Mouse (Mus musculus) lung, embryonic 15.5 days (tissue): ENCODE data around the gene Tef. TPM values are rescaled to one million over a fixed set of nuclear protein-coding genes. Genes with fewer than 3 reads are reported as not detected.

ENCODE experiments used
- ATAC-seq: fragments of 200-750 bp; cut with Nextera tagmentation; 2 replicates; pipeline ENCODE4 v1.8.0; 2017; ENCODE audit warnings: moderate number of reproducible peaks, borderline replicate concordance; ENCODE audit not compliant: low FRiP score, low TSS enrichment; ENCODE audit errors: extremely low read depth
- H3K27ac ChIP-seq: fragments of 300-500 bp; sonication (generic); 2 replicates; pipeline ENCODE4 v1.5.1; 2015; ENCODE audit warnings: moderate library complexity, mild to moderate bottlenecking, inconsistent platforms
- H3K27me3 ChIP-seq: fragments of 300-500 bp; sonication (generic); 2 replicates; pipeline ENCODE4 v1.6.1; 2015; ENCODE audit warnings: inconsistent platforms
- H3K36me3 ChIP-seq: fragments of 300-500 bp; sonication (generic); 2 replicates; pipeline ENCODE4 v1.6.1; 2015; ENCODE audit warnings: inconsistent platforms
- H3K4me1 ChIP-seq: fragments of 300-500 bp; sonication (generic); 2 replicates; pipeline ENCODE4 v1.6.1; 2015; ENCODE audit warnings: inconsistent platforms
- H3K4me2 ChIP-seq: fragments of 300-500 bp; sonication (generic); 2 replicates; pipeline ENCODE4 v1.6.1; 2015; ENCODE audit warnings: inconsistent platforms, mild to moderate bottlenecking, moderate library complexity
- H3K4me3 ChIP-seq: fragments of 300-500 bp; sonication (generic); 2 replicates; pipeline ENCODE4 v1.5.1; 2015; ENCODE audit warnings: mild to moderate bottlenecking, inconsistent platforms
- H3K9ac ChIP-seq: fragments of 300-500 bp; sonication (generic); 2 replicates; pipeline ENCODE4 v1.6.1; 2015; ENCODE audit warnings: inconsistent platforms
- H3K9me3 ChIP-seq: fragments of 300-500 bp; sonication (generic); 2 replicates; pipeline ENCODE4 v1.6.1; 2016; ENCODE audit warnings: inconsistent platforms
- WGBS: fragments of 180-500 bp; shearing (Covaris S2); methylation state at CpG from one replicate; pipeline ENCODE4 v1.1.7; 2015; 5-methylcytosine and 5-hydroxymethylcytosine counted together
- polyA plus RNA-seq: library from polyadenylated mRNA; unstranded; fragments of >200 nt; fragmentation: Nextera tagmentation; extraction: Ambion mirVana; gene quantifications from 2 replicates; pipeline ENCODE4 v1.2.1, GENCODE M21; 2015

Gene Tef
- polyA plus RNA-seq, 1 experiment from 2014 or later = 31.4 TPM

DNA sequence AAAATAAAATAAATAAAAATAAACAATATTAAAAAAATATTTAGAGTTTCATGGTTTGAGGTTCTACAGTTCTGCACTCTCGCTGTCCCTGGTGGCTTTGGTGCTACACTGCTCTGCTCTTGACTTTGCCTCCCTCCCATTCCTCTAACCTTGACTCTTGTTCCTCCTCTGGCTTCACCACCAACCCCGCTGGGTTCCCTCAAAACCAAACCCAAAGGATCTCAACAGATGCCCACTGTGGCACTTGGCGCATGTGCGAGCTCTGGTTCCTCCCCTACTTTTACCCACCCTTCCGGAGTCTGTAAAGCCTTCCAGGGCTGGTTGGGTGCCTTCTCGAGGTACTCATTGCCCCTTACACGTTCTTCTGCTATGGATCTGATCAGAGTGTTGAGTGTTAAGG, 40.1 kb downstream of the Tef start:
- Histone ChIP-seq H3K4me2 (no peak overlapping the region), H3K9me3 (no peaks in the 10 kb centered on the region), H3K27ac (no peak overlapping the region), H3K9ac (no peak overlapping the region), H3K4me3 (no peak overlapping the region), H3K4me1 (peaks cover 21% of the 10 kb centered on the region), H3K36me3 (peaks cover 2% of the 10 kb centered on the region; the same call in 1 of the 2 replicates), H3K27me3 (no peaks in the 10 kb centered on the region)
- no peak for ATAC-seq
- WGBS = 79% methylated on average over 7 of the region's 7 CpGs

- Histone ChIP-seq H3K9ac (no peak overlapping the region), H3K27me3 (no peaks in the 10 kb centered on the region), H3K36me3 (peaks cover 22% of the 10 kb centered on the region), H3K4me1 (peaks cover under 1% of the 10 kb centered on the region; the same call in 1 of the 2 replicates), H3K4me2 (no peak overlapping the region), H3K9me3 (no peaks in the 10 kb centered on the region), H3K4me3 (no peak overlapping the region), H3K27ac (no peak overlapping the region)
- no peak for ATAC-seq
- WGBS = 79% methylated on average over 5 of the region's 5 CpGs
Observed at GRCm38 (mm10) chr15:81845033-81845625, 42.9 kb downstream of the Tef start.

GRCm38 (mm10) chr15:81845724-81846123, 43.5 kb downstream of the Tef start:
- H3K4me1 ChIP-seq = no peaks in the 10 kb centered on the region
- H3K9ac ChIP-seq = no peak overlapping the region
- ATAC-seq = no peak
- H3K27me3 ChIP-seq = no peaks in the 10 kb centered on the region
- no peak overlapping the region for H3K27ac ChIP-seq
- H3K4me2 ChIP-seq = no peak overlapping the region
- H3K9me3 ChIP-seq = no peaks in the 10 kb centered on the region
- H3K4me3 ChIP-seq = no peak overlapping the region
- peaks cover 28% of the 10 kb centered on the region for H3K36me3 ChIP-seq
- WGBS = 34% methylated on average over 4 of the region's 4 CpGs

DNA sequence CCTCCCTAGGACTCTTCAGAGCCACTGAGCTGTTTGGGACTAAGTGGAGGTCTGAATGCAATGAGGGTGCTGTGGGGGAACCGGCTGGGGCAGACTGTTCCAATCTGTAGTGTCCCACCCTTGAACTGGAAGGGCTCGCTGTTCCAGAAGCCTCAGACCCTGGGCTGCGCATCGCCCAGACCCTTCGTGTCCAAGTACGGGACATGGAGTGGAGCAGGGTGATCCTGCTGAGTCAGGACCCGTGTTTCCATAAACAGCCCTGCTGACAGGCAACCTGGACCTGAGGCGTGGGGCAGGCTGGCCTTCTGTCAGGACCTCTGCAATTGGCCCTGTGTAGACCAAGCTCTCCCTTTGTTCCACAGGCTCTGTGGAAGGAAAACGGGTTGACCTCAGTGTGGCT, 44.5 kb downstream of the Tef start:
- Histone ChIP-seq H3K27me3 (no peaks in the 10 kb centered on the region), H3K9ac (no peak overlapping the region), H3K4me3 (no peak overlapping the region), H3K9me3 (no peaks in the 10 kb centered on the region), H3K4me1 (no peaks in the 10 kb centered on the region), H3K27ac (no peak overlapping the region), H3K4me2 (no peak overlapping the region), H3K36me3 (peaks cover 38% of the 10 kb centered on the region)
- WGBS = 81% methylated on average over 9 of the region's 9 CpGs
- ATAC-seq = no peak

- 77% methylated on average over 4 of the region's 4 CpGs for WGBS
- Histone ChIP-seq H3K27me3 (no peaks in the 10 kb centered on the region), H3K4me3 (no peak overlapping the region), H3K9me3 (no peaks in the 10 kb centered on the region), H3K27ac (no peak overlapping the region), H3K4me2 (no peak overlapping the region), H3K36me3 (peaks cover 42% of the 10 kb centered on the region), H3K9ac (no peak overlapping the region), H3K4me1 (no peaks in the 10 kb centered on the region)
- no peak for ATAC-seq
Observed at GRCm38 (mm10) chr15:81847161-81847560, 44.9 kb downstream of the Tef start.

- no peak overlapping the region for H3K4me2 ChIP-seq
- H3K9me3 ChIP-seq = no peaks in the 10 kb centered on the region
- H3K27ac ChIP-seq = no peak overlapping the region
- H3K36me3 ChIP-seq = peaks cover 44% of the 10 kb centered on the region
- no peak overlapping the region for H3K4me3 ChIP-seq
- H3K4me1 ChIP-seq = no peaks in the 10 kb centered on the region
- no peak overlapping the region for H3K9ac ChIP-seq
- no peak for ATAC-seq
- H3K27me3 ChIP-seq = no peaks in the 10 kb centered on the region
- WGBS = 80% methylated on average over 5 of the region's 5 CpGs
Observed at GRCm38 (mm10) chr15:81847861-81848260, 45.6 kb downstream of the Tef start.

DNA sequence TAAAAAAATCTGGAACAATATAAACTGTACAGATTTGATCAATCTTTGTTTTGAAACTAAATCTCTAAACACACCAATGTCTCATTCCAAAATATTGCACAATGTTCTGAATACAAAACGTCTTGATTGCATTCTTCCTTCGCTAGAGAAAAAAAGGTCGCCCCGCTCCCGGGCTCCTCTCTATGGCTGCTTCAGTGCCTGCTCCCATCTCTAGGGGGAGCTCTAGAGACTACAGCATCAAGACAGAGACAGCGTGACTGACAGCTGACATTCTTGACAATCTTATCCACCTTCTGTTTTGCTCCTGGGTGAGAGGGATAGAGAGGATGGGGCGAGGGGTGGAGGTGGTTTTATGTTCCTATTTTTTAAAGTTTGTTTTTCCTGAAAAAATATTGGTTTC, 46.1 kb downstream of the Tef start:
- no peak overlapping the region for H3K4me3 ChIP-seq
- no peaks in the 10 kb centered on the region for H3K4me1 ChIP-seq
- H3K9me3 ChIP-seq = no peaks in the 10 kb centered on the region
- ATAC-seq = no peak
- 27% methylated on average over 7 of the region's 7 CpGs for WGBS
- H3K36me3 ChIP-seq = peaks cover 44% of the 10 kb centered on the region
- H3K4me2 ChIP-seq = no peak overlapping the region
- no peak overlapping the region for H3K27ac ChIP-seq
- no peak overlapping the region for H3K9ac ChIP-seq
- H3K27me3 ChIP-seq = no peaks in the 10 kb centered on the region

GRCm38 (mm10) chr15:81849104-81849503, 46.9 kb downstream of the Tef start:
- no peak overlapping the region for H3K4me3 ChIP-seq
- H3K27me3 ChIP-seq = no peaks in the 10 kb centered on the region
- no peak overlapping the region for H3K4me2 ChIP-seq
- no peaks in the 10 kb centered on the region for H3K9me3 ChIP-seq
- peaks cover 51% of the 10 kb centered on the region for H3K36me3 ChIP-seq
- H3K4me1 ChIP-seq = no peaks in the 10 kb centered on the region
- H3K9ac ChIP-seq = no peak overlapping the region
- no peak overlapping the region for H3K27ac ChIP-seq
- no peak for ATAC-seq
- 79% methylated on average over 9 of the region's 9 CpGs for WGBS

- no peaks in the 10 kb centered on the region for H3K9me3 ChIP-seq
- H3K4me1 ChIP-seq = peaks cover 7% of the 10 kb centered on the region; the same call in 1 of the 2 replicates
- H3K27ac ChIP-seq = no peak overlapping the region
- H3K36me3 ChIP-seq = peaks cover 56% of the 10 kb centered on the region
- WGBS = 74% methylated on average over 14 of the region's 14 CpGs
- no peak for ATAC-seq
- H3K4me3 ChIP-seq = no peak overlapping the region
- no peaks in the 10 kb centered on the region for H3K27me3 ChIP-seq
- H3K9ac ChIP-seq = no peak overlapping the region
- H3K4me2 ChIP-seq = no peak overlapping the region
Observed at GRCm38 (mm10) chr15:81850718-81851117, 48.5 kb downstream of the Tef start.

DNA sequence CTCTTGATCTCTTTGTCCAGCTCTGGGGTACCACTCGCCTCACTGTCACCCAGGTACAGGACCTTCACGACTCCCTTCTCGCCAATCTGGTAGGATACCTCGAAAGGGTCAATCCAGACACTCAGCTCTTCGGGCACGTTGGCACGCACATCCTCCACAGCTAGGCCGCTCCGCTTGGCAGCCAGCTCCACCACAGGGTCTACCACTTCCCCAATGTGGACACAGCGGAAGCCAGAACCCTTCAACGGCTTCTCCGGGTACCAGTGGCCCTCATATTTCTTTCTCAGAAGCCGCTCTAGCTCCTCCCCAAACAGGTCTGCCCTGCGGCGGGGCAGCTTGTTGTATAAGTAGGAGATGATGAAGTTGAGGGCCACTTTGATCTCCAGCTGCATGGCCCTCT, 49.2 kb downstream of the Tef start:
- Histone ChIP-seq H3K9ac (no peak overlapping the region), H3K27me3 (no peaks in the 10 kb centered on the region), H3K4me3 (no peak overlapping the region), H3K27ac (no peak overlapping the region), H3K9me3 (no peaks in the 10 kb centered on the region), H3K36me3 (peaks cover 56% of the 10 kb centered on the region), H3K4me2 (no peak overlapping the region), H3K4me1 (peaks cover 10% of the 10 kb centered on the region; the same call in 1 of the 2 replicates)
- WGBS = 90% methylated on average over 15 of the region's 15 CpGs
- ATAC-seq = no peak

DNA sequence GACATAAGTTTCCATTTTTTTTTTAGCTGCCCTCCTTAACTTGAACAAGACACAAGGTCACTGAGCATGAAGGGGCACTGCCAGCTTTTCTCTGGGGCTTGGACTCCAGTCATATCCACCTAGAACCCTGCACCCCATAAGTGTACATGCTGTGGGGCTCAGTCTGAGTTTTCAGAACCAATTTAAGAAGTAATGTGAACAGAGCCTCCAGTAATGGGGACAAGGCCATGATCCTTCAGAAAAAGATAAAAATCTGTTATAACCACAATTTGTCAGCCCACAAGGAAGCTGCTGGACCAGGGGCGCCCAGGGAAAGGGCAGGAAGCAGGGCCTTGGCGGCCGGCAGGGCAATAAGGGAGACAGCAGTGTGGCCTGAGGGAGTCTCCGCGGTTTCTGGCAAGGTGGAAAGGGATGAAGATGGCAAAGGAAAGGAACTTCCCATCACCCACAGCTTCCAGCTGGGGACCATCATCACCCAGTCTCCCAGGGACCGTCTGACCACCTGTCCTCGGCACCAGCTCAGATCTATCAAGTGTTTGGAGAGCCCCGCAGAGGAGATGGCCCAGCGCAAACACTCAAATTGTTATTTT, 50.3 kb downstream of the Tef start:
- Histone ChIP-seq H3K9ac (no peak overlapping the region), H3K4me3 (no peak overlapping the region), H3K27ac (no peak overlapping the region), H3K9me3 (no peaks in the 10 kb centered on the region), H3K36me3 (peaks cover 52% of the 10 kb centered on the region), H3K27me3 (no peaks in the 10 kb centered on the region), H3K4me2 (no peak overlapping the region), H3K4me1 (peaks cover 14% of the 10 kb centered on the region; the same call in 1 of the 2 replicates)
- 77% methylated on average over 9 of the region's 9 CpGs for WGBS
- ATAC-seq = no peak

GRCm38 (mm10) chr15:81853081-81853480, 50.9 kb downstream of the Tef start:
- Histone ChIP-seq H3K9me3 (no peaks in the 10 kb centered on the region), H3K9ac (no peak overlapping the region), H3K27me3 (no peaks in the 10 kb centered on the region), H3K4me2 (no peak overlapping the region), H3K4me1 (peaks cover 14% of the 10 kb centered on the region; the same call in 1 of the 2 replicates), H3K36me3 (peaks cover 48% of the 10 kb centered on the region), H3K27ac (no peak overlapping the region), H3K4me3 (no peak overlapping the region)
- no peak for ATAC-seq
- 82% methylated on average over 7 of the region's 7 CpGs for WGBS
